Mouse (Mus musculus): ENCODE data around the gene Gm45062. TPM values are rescaled to one million over a fixed set of nuclear protein-coding genes. Genes with fewer than 3 reads are reported as not detected.

Gene Gm45062
- under 1 TPM in 1 of 2 experiments, not detected in 1; 0.35 TPM for total RNA-seq (2023)

DNA sequence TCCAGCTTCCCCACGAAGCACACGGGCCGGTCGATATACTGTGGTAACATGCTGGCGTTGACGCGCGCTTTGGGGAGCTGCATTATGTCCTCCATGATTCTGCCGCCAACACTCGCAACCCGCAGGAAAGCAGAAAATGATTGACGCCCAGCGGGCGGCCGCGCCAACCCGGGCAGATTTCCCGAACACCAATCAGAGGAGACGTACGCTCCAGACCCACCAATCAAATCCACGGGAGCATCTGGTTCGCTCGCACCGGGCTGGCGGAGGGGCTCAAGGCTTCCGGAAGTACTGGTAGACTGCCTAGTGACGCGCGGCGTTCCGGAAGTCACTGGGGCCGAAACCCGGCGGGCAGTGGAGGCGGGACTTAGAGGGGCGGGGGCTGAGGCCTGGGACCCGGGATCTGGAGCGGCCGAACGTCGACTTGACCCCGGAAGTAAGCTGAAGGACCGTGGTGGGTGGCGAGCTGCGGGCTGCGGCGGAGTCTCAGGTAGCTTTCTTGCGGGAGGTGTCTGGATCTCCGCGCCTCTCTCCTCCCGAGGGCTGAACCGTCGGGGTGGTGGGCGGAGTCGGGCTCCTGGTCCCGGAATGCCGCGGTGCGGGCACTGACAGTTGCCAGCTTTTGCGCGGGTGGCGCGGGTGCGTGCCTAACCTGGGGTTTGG is at the start of gene Gm45062, which contains the start of the genes Rpa3 and Umad1:
Gene Gm45062, plus strand, starts transcription at position 447 of the 663 bp plus-strand sequence.
Gene Rpa3, minus strand, starts transcription at position 170 of the 663 bp plus-strand sequence.
Gene Umad1, plus strand, starts transcription at position 285 of the 663 bp plus-strand sequence.

GRCm38 (mm10) chr6:8509551-8509950 is 250.3 kb downstream of the Gm45062 start, which contains the start of gene Glcci1:
Gene Glcci1 (plus strand): TSS chr6:8509600.

Other genes with a start within 250 kb of the Gm45062 start
- gene Col28a1, start 66.8 kb upstream of the Gm45062 start, total RNA-seq (2023): not detected
- 10 to 100 TPM in 1 of 2 experiments, 1 to 10 TPM in 1; 9.3 to 10.3 TPM for gene Mios, start 50.2 kb upstream of the Gm45062 start, total RNA-seq (2023)
- gene Rpa3, start 277 bp upstream of the Gm45062 start, total RNA-seq (2023): 10 to 100 TPM; 26.6 to 28.4 TPM
- gene Umad1, start 162 bp upstream of the Gm45062 start, total RNA-seq (2023): 10 to 100 TPM; 15.5 to 20.4 TPM